Mouse (Mus musculus): ENCODE measurements around the gene Cpne5. TPM values are rescaled to one million over a fixed set of nuclear protein-coding genes. Genes with fewer than 3 reads are reported as not detected.
A peak's percentile ranks its signal among the peaks of the same experiment; 100 is the strongest.

Cpne5 gene
- polyA plus RNA-seq, 1 experiment from 2014 or later: 5.3 TPM

GRCm38 (mm10) chr17:29165452-29165851 lies 72.5 kb downstream of the Cpne5 start:
- Histone ChIP-seq H3K4me3 (replicated peaks; ENCODE audit: low read depth, low read length) (no peak overlapping the region), H3K9ac (ENCODE audit: low read depth, low read length) (no peak overlapping the region), H3K27me3 (ENCODE audit: insufficient read depth, low read length) (no peaks in the 10 kb centered on the region), H3K36me3 (ENCODE audit: insufficient read depth, low read length) (no peaks in the 10 kb centered on the region), H3K4me1 (replicated peaks; ENCODE audit: insufficient read depth, low read length) (peaks cover 18% of the 10 kb centered on the region), H3K4me2 (ENCODE audit: low read length) (no peak overlapping the region), H3K9me3 (replicated peaks; ENCODE audit: low read length) (no peaks in the 10 kb centered on the region), H3K27ac (peak overlapping the region; percentile 72)
- ATAC-seq (replicated peaks; ENCODE audit: low FRiP score, low read depth) (no peak), DNase-seq (ENCODE audit: low spot score) (no peak)
- TF ChIP-seq CTCF (IDR thresholded peaks at IDR 0.05; ENCODE audit: low read depth): no peak
- WGBS: 30% methylated on average over 6 of the region's 6 CpGs

- peak; percentile 65 for ATAC-seq (replicated peaks; ENCODE audit: low FRiP score, low read depth)
- 7% methylated on average over 17 of the region's 17 CpGs for WGBS
- peak; percentile 28 for DNase-seq (ENCODE audit: low spot score)
These were observed 73.4 kb downstream of the Cpne5 start for GRCm38 (mm10) chr17:29164469-29165111.

GRCm38 (mm10) chr17:29162334-29162733 lies 75.6 kb downstream of the Cpne5 start:
- no peak for DNase-seq (ENCODE audit: low spot score)
- TF ChIP-seq CTCF (IDR thresholded peaks at IDR 0.05; ENCODE audit: low read depth): no peak
- no peak overlapping the region for H3K9ac ChIP-seq (ENCODE audit: low read depth, low read length)

More at GRCm38 (mm10) chr17:29164469-29165111, 73.4 kb downstream of the Cpne5 start:
- Histone ChIP-seq H3K9ac (ENCODE audit: low read depth, low read length) (no peak overlapping the region), H3K4me2 (ENCODE audit: low read length) (peak overlapping the region; percentile 10; the same call in 1 of the 2 replicates), H3K27ac (peak overlapping the region; percentile 72), H3K36me3 (ENCODE audit: insufficient read depth, low read length) (no peaks in the 10 kb centered on the region), H3K4me3 (replicated peaks; ENCODE audit: low read depth, low read length) (no peak overlapping the region), H3K4me1 (replicated peaks; ENCODE audit: insufficient read depth, low read length) (peaks cover 18% of the 10 kb centered on the region), H3K9me3 (replicated peaks; ENCODE audit: low read length) (no peaks in the 10 kb centered on the region), H3K27me3 (ENCODE audit: insufficient read depth, low read length) (no peaks in the 10 kb centered on the region)
- TF ChIP-seq CTCF (IDR thresholded peaks at IDR 0.05; ENCODE audit: low read depth): no peak

GRCm38 (mm10) chr17:29159743-29160455 lies 78.1 kb downstream of the Cpne5 start:
- no peaks in the 10 kb centered on the region for H3K27me3 ChIP-seq (ENCODE audit: insufficient read depth, low read length)
- H3K27ac ChIP-seq: no peak overlapping the region
- H3K4me1 ChIP-seq (replicated peaks; ENCODE audit: insufficient read depth, low read length): peaks cover 6% of the 10 kb centered on the region
- ATAC-seq (replicated peaks; ENCODE audit: low FRiP score, low read depth): no peak
- H3K4me2 ChIP-seq (ENCODE audit: low read length): no peak overlapping the region
- DNase-seq (ENCODE audit: low spot score): no peak
- 80% methylated on average over 16 of the region's 16 CpGs for WGBS
- H3K9me3 ChIP-seq (replicated peaks; ENCODE audit: low read length): no peaks in the 10 kb centered on the region
- no peak overlapping the region for H3K9ac ChIP-seq (ENCODE audit: low read depth, low read length)
- H3K36me3 ChIP-seq (ENCODE audit: insufficient read depth, low read length): no peaks in the 10 kb centered on the region
- TF ChIP-seq CTCF (IDR thresholded peaks at IDR 0.05; ENCODE audit: low read depth): no peak
- H3K4me3 ChIP-seq (replicated peaks; ENCODE audit: low read depth, low read length): no peak overlapping the region

More at GRCm38 (mm10) chr17:29162334-29162733, 75.6 kb downstream of the Cpne5 start:
- Histone ChIP-seq H3K9me3 (replicated peaks; ENCODE audit: low read length) (no peaks in the 10 kb centered on the region), H3K27me3 (ENCODE audit: insufficient read depth, low read length) (no peaks in the 10 kb centered on the region), H3K27ac (no peak overlapping the region), H3K36me3 (ENCODE audit: insufficient read depth, low read length) (no peaks in the 10 kb centered on the region), H3K4me3 (replicated peaks; ENCODE audit: low read depth, low read length) (no peak overlapping the region), H3K4me2 (ENCODE audit: low read length) (no peak overlapping the region), H3K4me1 (replicated peaks; ENCODE audit: insufficient read depth, low read length) (peaks cover 18% of the 10 kb centered on the region)
- 89% methylated on average over 13 of the region's 13 CpGs for WGBS
- ATAC-seq (replicated peaks; ENCODE audit: low FRiP score, low read depth): no peak

- TF ChIP-seq CTCF (IDR thresholded peaks at IDR 0.05; ENCODE audit: low read depth): no peak
- ATAC-seq (replicated peaks; ENCODE audit: low FRiP score, low read depth): no peak
- H3K27ac ChIP-seq: no peak overlapping the region
These were observed 78.6 kb downstream of the Cpne5 start for GRCm38 (mm10) chr17:29159320-29159719.

GRCm38 (mm10) chr17:29158899-29159298 lies 79.1 kb downstream of the Cpne5 start:
- no peak overlapping the region for H3K4me2 ChIP-seq (ENCODE audit: low read length)
- H3K9me3 ChIP-seq (replicated peaks; ENCODE audit: low read length): no peaks in the 10 kb centered on the region
- H3K4me1 ChIP-seq (replicated peaks; ENCODE audit: insufficient read depth, low read length): no peaks in the 10 kb centered on the region
- 92% methylated on average over 15 of the region's 15 CpGs for WGBS
- DNase-seq (ENCODE audit: low spot score): no peak
- no peak for ATAC-seq (replicated peaks; ENCODE audit: low FRiP score, low read depth)
- H3K9ac ChIP-seq (ENCODE audit: low read depth, low read length): no peak overlapping the region
- no peak overlapping the region for H3K4me3 ChIP-seq (replicated peaks; ENCODE audit: low read depth, low read length)
- no peaks in the 10 kb centered on the region for H3K36me3 ChIP-seq (ENCODE audit: insufficient read depth, low read length)
- no peak overlapping the region for H3K27ac ChIP-seq
- no peak for TF ChIP-seq CTCF (IDR thresholded peaks at IDR 0.05; ENCODE audit: low read depth)
- no peaks in the 10 kb centered on the region for H3K27me3 ChIP-seq (ENCODE audit: insufficient read depth, low read length)

More at GRCm38 (mm10) chr17:29159320-29159719, 78.6 kb downstream of the Cpne5 start:
- no peak for DNase-seq (ENCODE audit: low spot score)
- 95% methylated on average over 5 of the region's 5 CpGs for WGBS
- H3K4me1 ChIP-seq (replicated peaks; ENCODE audit: insufficient read depth, low read length): no peaks in the 10 kb centered on the region
- no peaks in the 10 kb centered on the region for H3K36me3 ChIP-seq (ENCODE audit: insufficient read depth, low read length)
- H3K4me2 ChIP-seq (ENCODE audit: low read length): no peak overlapping the region
- H3K4me3 ChIP-seq (replicated peaks; ENCODE audit: low read depth, low read length): no peak overlapping the region
- no peaks in the 10 kb centered on the region for H3K27me3 ChIP-seq (ENCODE audit: insufficient read depth, low read length)
- no peak overlapping the region for H3K9ac ChIP-seq (ENCODE audit: low read depth, low read length)
- H3K9me3 ChIP-seq (replicated peaks; ENCODE audit: low read length): no peaks in the 10 kb centered on the region
